Mouse (Mus musculus) lung, postnatal 0 days (tissue): ENCODE measurements around the gene Hyou1. TPM values are rescaled to one million over a fixed set of nuclear protein-coding genes. Genes with fewer than 3 reads are reported as not detected.

Source experiments
- ATAC-seq: fragments of 200-750 bp; cut with Nextera tagmentation; 2 replicates; pipeline ENCODE4 v1.8.0; 2017; ENCODE audit warnings: moderate library complexity
- DNase-seq: peaks from one replicate; pipeline ENCODE4 v3.0.0-alpha.2; 2016; ENCODE audit warnings: low spot score
- H3K27ac ChIP-seq: fragments of 300-500 bp; sonication (generic); 2 replicates; pipeline ENCODE4 v1.5.1; 2014; ENCODE audit warnings: antibody characterized with exemption, mild to moderate bottlenecking, low read length, mixed read lengths
- H3K27me3 ChIP-seq: fragments of 300-500 bp; sonication (generic); replicated peaks from 2 replicates; pipeline ENCODE4 v1.6.1; 2014; ENCODE audit warnings: low read length, mixed read lengths; ENCODE audit not compliant: insufficient read depth
- H3K36me3 ChIP-seq: fragments of 300-500 bp; sonication (generic); 2 replicates; pipeline ENCODE4 v1.6.1; 2014; ENCODE audit warnings: low read length, mixed read lengths; ENCODE audit not compliant: insufficient read depth
- H3K4me1 ChIP-seq: fragments of 300-500 bp; sonication (generic); 2 replicates; pipeline ENCODE4 v1.6.1; 2014; ENCODE audit warnings: antibody characterized with exemption, low read depth, low read length, mixed read lengths; ENCODE audit not compliant: insufficient read depth
- H3K4me2 ChIP-seq: fragments of 300-500 bp; sonication (generic); replicated peaks from 2 replicates; pipeline ENCODE4 v1.6.1; 2014; ENCODE audit warnings: low read depth, mild to moderate bottlenecking, low read length, moderate library complexity, mixed read lengths
- H3K4me3 ChIP-seq: fragments of 300-500 bp; sonication (generic); 2 replicates; pipeline ENCODE4 v1.5.1; 2014; ENCODE audit warnings: low read depth, low read length
- H3K9ac ChIP-seq: fragments of 300-500 bp; sonication (generic); replicated peaks from 2 replicates; pipeline ENCODE4 v1.6.1; 2014; ENCODE audit warnings: low read depth, mild to moderate bottlenecking
- H3K9me3 ChIP-seq: fragments of 300-500 bp; sonication (generic); 2 replicates; pipeline ENCODE4 v1.6.1; 2016; ENCODE audit warnings: low read length, mixed read lengths
- CTCF ChIP-seq: IDR thresholded peaks from 2 replicates; pipeline ENCODE4 v1.5.1; 2016; ENCODE audit warnings: antibody characterized with exemption, mild to moderate bottlenecking
- EP300 ChIP-seq: IDR thresholded peaks from 2 replicates; pipeline ENCODE4 v1.6.1; 2016; ENCODE audit warnings: antibody characterized with exemption, mild to moderate bottlenecking, control low read depth
- WGBS: fragments of 180-500 bp; shearing (Covaris S2); extraction: QIAGEN DNeasy Blood & Tissue Kit; methylation state at CpG from one replicate; pipeline ENCODE4 v1.1.7; 2014; 5-methylcytosine and 5-hydroxymethylcytosine counted together
- polyA plus RNA-seq: library from polyadenylated mRNA; unstranded; fragments of >200 nt; fragmentation: Nextera tagmentation; extraction: Ambion mirVana; gene quantifications from 2 replicates; pipeline ENCODE4 v1.2.1, GENCODE M21; 2015

Gene Hyou1
- 11.1 and 11.4 TPM in 2 replicates for polyA plus RNA-seq

GRCm38 (mm10) chr9:44379054-44379834, at the start of gene Hyou1:
Gene Hyou1 (plus strand): TSS chr9:44379490.
- DNase-seq, result peak; percentile 98

GRCm38 (mm10) chr9:44330736-44331135, 48.6 kb upstream of the Hyou1 start:
- H3K36me3 ChIP-seq, result peaks cover 11% of the 10 kb centered on the region; the same call in 1 of the 2 replicates
- 92% methylated on average over 6 of the region's 6 CpGs for WGBS
- no peaks in the 10 kb centered on the region for H3K27me3 ChIP-seq
- H3K4me3 ChIP-seq, result no peak overlapping the region
- DNase-seq, result no peak
- no peak overlapping the region for H3K27ac ChIP-seq
- H3K9ac ChIP-seq, result no peak overlapping the region
- no peak overlapping the region for H3K4me2 ChIP-seq
- no peak for ATAC-seq
- H3K4me1 ChIP-seq, result peaks cover 2% of the 10 kb centered on the region
- no peak for TF ChIP-seq EP300
- no peak for TF ChIP-seq CTCF
- H3K9me3 ChIP-seq, result no peaks in the 10 kb centered on the region

More at GRCm38 (mm10) chr9:44379054-44379834, at the start of gene Hyou1:
- H3K9me3 ChIP-seq, result no peaks in the 10 kb centered on the region
- H3K27ac ChIP-seq, result peak within 1 kb of the TSS; percentile 77
- peak within 1 kb of the TSS; percentile 93 for H3K4me2 ChIP-seq
- peak; percentile 99 for ATAC-seq
- peak within 1 kb of the TSS; percentile 70 for H3K9ac ChIP-seq
- TF ChIP-seq CTCF (peak; percentile 57), EP300 (no peak)
- WGBS, result under 1% methylated on average over 81 of the region's 83 CpGs
- H3K36me3 ChIP-seq, result peaks cover 17% of the 10 kb centered on the region; the same call in 1 of the 2 replicates
- H3K4me3 ChIP-seq, result peak within 1 kb of the TSS; percentile 70
- peaks cover 4% of the 10 kb centered on the region for H3K4me1 ChIP-seq
- no peaks in the 10 kb centered on the region for H3K27me3 ChIP-seq

DNA sequence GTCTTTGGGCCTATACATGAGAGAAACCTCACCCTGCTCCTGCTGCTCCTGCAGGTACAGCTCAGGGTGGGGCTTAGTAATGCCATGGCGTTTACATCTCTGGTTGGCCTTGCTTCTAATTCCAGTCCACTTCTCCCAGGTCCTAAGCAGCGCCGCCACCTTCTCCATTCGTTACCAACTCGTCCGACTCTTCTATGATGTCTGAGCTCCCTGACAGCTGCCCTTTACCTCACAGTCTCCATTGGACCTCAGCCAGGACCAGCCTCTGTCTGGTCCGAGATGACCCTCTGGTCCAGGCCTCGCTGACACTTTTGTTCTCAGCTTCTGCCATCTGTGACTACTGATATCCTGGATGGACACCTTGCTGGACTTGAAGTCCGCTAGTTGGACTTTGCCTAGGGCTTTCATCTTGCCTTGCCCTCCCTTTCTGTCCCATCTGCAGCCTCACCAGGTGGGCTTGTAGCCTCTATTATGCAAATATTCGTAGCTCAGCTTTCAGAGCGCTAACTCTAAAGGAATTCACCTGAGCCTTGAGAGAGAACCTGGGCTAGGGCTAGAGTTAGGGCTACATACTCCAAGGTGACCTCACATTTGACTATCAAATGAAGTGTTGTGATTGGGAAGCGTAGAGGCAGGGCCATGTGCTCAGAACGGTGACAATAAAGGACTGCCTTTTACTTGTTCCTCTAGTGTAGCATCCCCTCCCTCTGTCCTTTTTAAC, 46.2 kb upstream of the Hyou1 start:
- Histone ChIP-seq H3K27ac (no peak overlapping the region), H3K9ac (no peak overlapping the region), H3K4me3 (no peak overlapping the region), H3K4me1 (peaks cover 5% of the 10 kb centered on the region), H3K9me3 (no peaks in the 10 kb centered on the region), H3K36me3 (peaks cover 11% of the 10 kb centered on the region; the same call in 1 of the 2 replicates), H3K4me2 (no peak overlapping the region), H3K27me3 (no peaks in the 10 kb centered on the region)
- TF ChIP-seq CTCF, result no peak
- TF ChIP-seq EP300, result no peak
- no peak for ATAC-seq
- DNase-seq, result no peak
- WGBS, result 93% methylated on average over 13 of the region's 13 CpGs

DNA sequence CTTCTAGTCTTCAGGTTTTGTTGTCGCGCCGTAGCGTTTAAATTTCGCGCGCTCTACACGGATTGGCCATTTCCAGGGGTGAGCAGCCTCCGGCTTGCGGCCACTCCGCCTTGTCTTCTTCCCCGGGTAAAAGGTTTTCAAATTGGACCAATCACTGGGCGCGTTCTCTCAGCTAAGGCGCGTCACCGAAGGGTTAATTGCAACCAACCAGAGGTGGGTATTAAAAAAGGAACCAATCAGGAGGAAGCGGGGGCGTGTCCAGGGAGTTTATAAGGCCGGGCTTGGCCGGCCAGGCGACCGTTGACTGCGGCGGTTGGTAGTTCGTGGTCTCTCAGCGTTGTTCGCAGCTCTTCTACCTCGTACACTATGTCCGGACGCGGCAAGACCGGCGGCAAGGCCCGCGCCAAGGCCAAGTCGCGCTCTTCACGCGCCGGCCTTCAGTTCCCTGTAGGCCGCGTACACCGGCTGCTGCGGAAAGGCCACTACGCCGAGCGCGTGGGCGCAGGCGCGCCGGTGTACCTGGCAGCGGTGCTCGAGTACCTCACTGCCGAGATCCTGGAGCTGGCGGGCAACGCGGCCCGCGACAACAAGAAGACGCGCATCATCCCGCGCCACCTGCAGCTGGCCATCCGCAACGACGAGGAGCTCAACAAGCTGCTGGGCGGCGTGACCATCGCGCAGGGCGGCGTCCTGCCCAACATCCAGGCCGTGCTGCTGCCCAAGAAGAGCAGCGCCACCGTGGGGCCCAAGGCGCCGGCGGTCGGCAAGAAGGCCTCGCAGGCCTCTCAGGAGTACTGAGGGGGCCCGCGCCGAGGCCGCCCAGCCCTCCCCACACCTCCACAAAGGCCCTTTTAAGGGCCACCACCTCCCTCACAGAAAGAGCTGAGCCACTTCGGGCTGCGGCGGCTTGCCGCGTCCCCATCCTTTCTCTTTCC, 44.6 kb upstream of the Hyou1 start, which contains the start of gene H2afx:
TSS of gene H2afx (plus strand) at position 299 of the 935 bp plus-strand sequence.
- WGBS, result 1% methylated on average over 79 of the region's 91 CpGs
- ATAC-seq (peak; percentile 96), DNase-seq (peak; percentile 100)
- Histone ChIP-seq H3K4me3 (peak within 1 kb of the TSS; percentile 65), H3K27me3 (no peaks in the 10 kb centered on the region), H3K27ac (peak within 1 kb of the TSS; percentile 83), H3K4me2 (peak within 1 kb of the TSS; percentile 98), H3K36me3 (peaks cover 15% of the 10 kb centered on the region; the same call in 1 of the 2 replicates), H3K9ac (peak within 1 kb of the TSS; percentile 81), H3K9me3 (no peaks in the 10 kb centered on the region), H3K4me1 (peaks cover 5% of the 10 kb centered on the region)
- TF ChIP-seq CTCF, result peak; percentile 73
- peak; percentile 17; the same call in 1 of the 2 replicates for TF ChIP-seq EP300

DNA sequence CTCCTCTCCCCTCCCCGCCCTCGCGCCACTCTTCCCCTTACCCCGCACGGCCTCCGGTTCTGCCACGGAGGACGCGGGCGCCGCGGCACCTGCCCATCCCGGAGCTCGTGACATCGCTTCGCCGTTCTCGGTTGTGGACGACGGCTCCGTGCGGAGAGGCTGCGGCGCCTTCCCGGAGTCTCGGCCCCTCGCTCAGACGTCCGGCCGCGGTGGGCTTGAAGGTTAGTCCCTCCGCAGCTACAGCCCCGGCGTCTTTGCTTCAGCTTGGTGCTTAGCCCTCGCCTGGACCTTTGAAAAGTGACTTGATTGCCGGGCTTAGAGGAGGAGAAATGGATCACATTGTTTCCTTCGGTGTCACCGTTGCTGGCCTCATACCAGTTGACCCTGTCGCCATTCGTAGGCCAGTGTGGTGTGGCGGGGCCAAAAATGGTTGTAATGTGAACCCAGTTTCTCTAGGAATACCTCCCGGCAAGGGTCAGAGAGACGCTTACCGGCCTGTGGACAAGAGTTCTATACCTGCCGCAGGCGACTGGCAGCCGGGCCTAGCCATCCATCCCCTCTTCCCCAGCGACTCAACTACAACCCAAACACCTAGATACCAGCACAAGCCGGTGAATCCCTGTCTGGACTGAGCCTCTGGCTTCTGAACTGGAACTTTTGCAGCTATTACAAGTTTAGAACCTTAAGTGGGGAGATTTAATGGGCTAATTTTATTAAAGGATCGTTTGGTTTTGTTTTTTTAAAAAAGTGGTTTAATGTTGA, 43.8 kb upstream of the Hyou1 start:
- no peak for ATAC-seq
- H3K4me1 ChIP-seq, result peaks cover 5% of the 10 kb centered on the region
- TF ChIP-seq CTCF (no peak), EP300 (no peak)
- H3K9me3 ChIP-seq, result no peaks in the 10 kb centered on the region
- H3K27ac ChIP-seq, result peak overlapping the region; percentile 83
- DNase-seq, result no peak
- H3K36me3 ChIP-seq, result peaks cover 15% of the 10 kb centered on the region; the same call in 1 of the 2 replicates
- H3K9ac ChIP-seq, result peak overlapping the region; percentile 81
- H3K4me3 ChIP-seq, result peak overlapping the region; percentile 65
- peak overlapping the region; percentile 98 for H3K4me2 ChIP-seq
- WGBS, result under 1% methylated on average over 49 of the region's 50 CpGs
- no peaks in the 10 kb centered on the region for H3K27me3 ChIP-seq
